Mouse (Mus musculus) cerebellum, adult 2 months (tissue): ENCODE measurements around the gene Vps4b.

Source experiments
- CTCF ChIP-seq: fragments of 200-500 bp; IDR thresholded peaks from 2 replicates; pipeline ENCODE4 v1.5.1; 2011; ENCODE audit warnings: low read depth, mild to moderate bottlenecking, control low read depth, low read length, moderate library complexity, borderline replicate concordance; ENCODE audit not compliant: insufficient read depth
- POLR2A ChIP-seq: fragments of 200-500 bp; IDR thresholded peaks from 2 replicates; pipeline ENCODE4 v1.6.1; 2011; ENCODE audit warnings: low read length, control low read depth, borderline replicate concordance; ENCODE audit not compliant: insufficient read depth

- TF ChIP-seq POLR2A = no peak
- no peak for TF ChIP-seq CTCF
Observed at GRCm38 (mm10) chr1:106760750-106761149, 35.8 kb downstream of the Vps4b start.
